Mouse (Mus musculus): Measurements from ENCODE around the gene Actr10.

DNA sequence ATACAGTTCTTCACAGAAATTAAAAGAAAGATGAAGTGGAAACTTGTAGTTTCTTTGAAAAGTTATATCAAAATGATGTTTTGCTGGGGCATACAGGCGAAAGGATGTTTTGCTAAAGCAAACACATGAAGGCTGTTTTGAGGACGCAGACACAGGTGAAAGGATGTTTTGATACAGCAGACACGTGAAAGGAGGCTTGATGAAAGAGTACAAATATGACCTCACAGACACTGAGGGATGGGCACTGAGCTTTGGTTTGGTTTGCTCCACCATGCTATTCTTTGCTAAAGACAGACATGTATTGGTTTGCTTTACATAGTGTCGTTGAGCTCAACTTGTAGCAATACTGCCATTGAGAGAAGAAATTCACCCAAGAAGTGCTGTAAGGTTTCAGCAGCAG, 7.9 kb upstream of the Actr10 start:
- TF ChIP-seq POLR2A (IDR thresholded peaks at IDR 0.05; ENCODE audit: insufficient read depth, low read length) (no peak), CTCF (IDR thresholded peaks at IDR 0.05; ENCODE audit: low read depth, low read length) (no peak)
